Mouse (Mus musculus): Measurements from ENCODE around the gene Olfr1006. TPM values are rescaled to one million over a fixed set of nuclear protein-coding genes. Genes with fewer than 3 reads are reported as not detected.
"Not testable (repeated sequence)": the region's sequence is repeated elsewhere in the genome, so short reads cannot be mapped to it uniquely, and the experiment has no call there.

Olfr1006 gene
- polyA plus RNA-seq (2015; fragmentation: Nextera tagmentation; extraction: Ambion mirVana): not detected in 2 replicates

DNA sequence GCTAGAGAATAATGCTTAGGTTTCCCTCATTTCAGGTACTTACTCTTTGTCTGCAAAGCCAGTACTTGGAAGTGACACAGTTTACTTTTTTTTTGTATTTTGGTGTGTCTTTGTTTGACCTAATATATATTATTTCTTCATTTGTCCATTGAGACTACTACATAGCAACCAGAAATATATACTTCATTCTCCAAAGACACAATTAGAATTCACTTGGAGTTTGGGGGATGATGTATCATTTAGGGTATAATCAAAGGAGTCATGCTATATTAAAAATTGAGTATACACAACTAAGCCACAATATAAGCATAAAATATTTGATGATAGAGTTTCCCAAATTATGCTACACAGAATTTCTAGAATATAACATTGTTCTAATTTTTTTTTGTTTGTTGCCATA, at the start of gene Olfr1006:
Gene Olfr1006 (minus strand): TSS at position 101 of the 400 bp plus-strand sequence.
- no peak within 1 kb of the TSS for H3K4me3 ChIP-seq (replicated peaks)
- no peak for ATAC-seq (ENCODE audit: insufficient read depth)

DNA sequence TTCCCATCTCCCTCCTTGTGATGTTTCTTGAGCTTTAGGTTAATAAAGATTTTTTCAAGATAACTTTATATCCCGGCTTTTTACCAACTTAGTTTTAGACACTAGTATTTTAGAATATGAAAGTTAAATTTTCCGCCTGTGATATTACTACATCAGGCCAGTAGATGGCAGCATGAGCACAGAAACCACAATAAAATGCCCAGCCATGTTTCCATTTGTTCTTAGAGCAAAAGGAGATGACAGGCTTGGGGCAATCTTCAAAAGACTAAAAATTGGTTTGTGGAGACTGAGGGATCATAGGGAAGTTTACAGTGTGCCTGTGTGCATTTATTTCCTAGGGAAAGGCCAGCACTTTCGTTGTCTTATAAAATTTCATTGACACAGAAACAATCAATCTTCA, 47.2 kb upstream of the Olfr1006 start:
- no peak overlapping the region for H3K9ac ChIP-seq
- no peaks in the 10 kb centered on the region for H3K36me3 ChIP-seq (replicated peaks)
- H3K27ac ChIP-seq (replicated peaks): no peak overlapping the region
- ATAC-seq (ENCODE audit: insufficient read depth): no peak
- H3K27me3 ChIP-seq: no peaks in the 10 kb centered on the region
- H3K4me3 ChIP-seq (replicated peaks): no peak overlapping the region
- no peaks in the 10 kb centered on the region for H3K4me1 ChIP-seq (replicated peaks)
- no peaks in the 10 kb centered on the region for H3K9me3 ChIP-seq (replicated peaks)
- 12% methylated on average over 3 of the region's 3 CpGs for WGBS (ENCODE audit: insufficient replicate concordance)
- no peak overlapping the region for H3K4me2 ChIP-seq

More for the DNA sequence above, at the start of gene Olfr1006:
- Histone ChIP-seq H3K4me2 (no peak within 1 kb of the TSS), H3K27me3 (no peaks in the 10 kb centered on the region), H3K4me1 (replicated peaks) (no peaks in the 10 kb centered on the region), H3K9me3 (replicated peaks) (no peaks in the 10 kb centered on the region), H3K27ac (replicated peaks) (no peak within 1 kb of the TSS), H3K9ac (no peak within 1 kb of the TSS), H3K36me3 (replicated peaks) (no peaks in the 10 kb centered on the region)

DNA sequence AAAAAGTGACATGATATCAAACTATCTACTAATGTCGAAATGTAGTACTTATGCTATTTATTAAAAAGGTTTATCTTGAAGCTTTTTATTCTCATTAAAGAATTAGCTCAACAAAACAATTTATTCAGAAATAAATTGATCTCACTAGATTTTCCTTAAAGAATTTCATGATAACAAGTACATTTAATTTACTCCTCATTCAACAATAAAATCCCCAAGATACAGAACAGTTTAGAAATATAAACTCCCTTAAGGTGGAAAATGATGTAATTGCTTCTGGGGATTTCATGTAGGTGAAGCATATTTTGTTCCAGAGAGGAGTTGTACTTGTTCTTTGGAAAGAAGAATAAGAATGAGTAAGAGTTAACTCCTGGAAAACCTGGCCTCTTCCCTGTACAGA, 36.6 kb upstream of the Olfr1006 start, which contains the start of gene Olfr1009:
Gene Olfr1009 (plus strand): TSS at position 301 of the 400 bp plus-strand sequence.
- H3K4me3 ChIP-seq (replicated peaks): no peak within 1 kb of the TSS
- H3K4me1 ChIP-seq (replicated peaks): no peaks in the 10 kb centered on the region
- no peak within 1 kb of the TSS for H3K27ac ChIP-seq (replicated peaks)
- H3K36me3 ChIP-seq (replicated peaks): no peaks in the 10 kb centered on the region
- H3K27me3 ChIP-seq: no peaks in the 10 kb centered on the region
- H3K9me3 ChIP-seq (replicated peaks): no peaks in the 10 kb centered on the region
- no peak within 1 kb of the TSS for H3K4me2 ChIP-seq
- WGBS (ENCODE audit: insufficient replicate concordance): 58% methylated on average over 1 of the region's 1 CpGs
- ATAC-seq (ENCODE audit: insufficient read depth): no peak
- no peak within 1 kb of the TSS for H3K9ac ChIP-seq

DNA sequence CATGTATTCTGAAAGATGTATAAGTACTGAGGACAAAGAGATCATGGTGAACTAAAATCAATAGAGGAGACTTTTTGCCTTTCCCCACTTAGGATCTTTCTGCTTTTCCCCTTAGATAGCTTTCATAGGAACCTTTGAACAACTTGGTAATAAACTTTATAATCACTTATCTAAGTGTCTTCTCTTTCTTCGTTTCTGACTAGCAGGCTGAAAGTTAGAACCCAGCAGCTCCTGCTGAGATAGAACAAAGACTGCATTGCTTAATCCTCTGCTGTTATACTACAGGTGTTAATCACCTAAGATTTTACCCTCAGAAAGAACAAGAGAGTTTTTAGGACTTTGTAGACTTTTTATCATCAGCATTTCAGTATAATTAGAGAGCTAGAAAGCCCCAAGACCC, 32.6 kb upstream of the Olfr1006 start:
- ATAC-seq (ENCODE audit: insufficient read depth): no peak
- 11% methylated on average over 1 of the region's 1 CpGs for WGBS (ENCODE audit: insufficient replicate concordance)
- Histone ChIP-seq H3K36me3 (replicated peaks) (no peaks in the 10 kb centered on the region), H3K4me3 (replicated peaks) (no peak overlapping the region), H3K9ac (no peak overlapping the region), H3K4me2 (no peak overlapping the region), H3K27ac (replicated peaks) (no peak overlapping the region), H3K9me3 (replicated peaks) (no peaks in the 10 kb centered on the region), H3K27me3 (no peaks in the 10 kb centered on the region), H3K4me1 (replicated peaks) (no peaks in the 10 kb centered on the region)

DNA sequence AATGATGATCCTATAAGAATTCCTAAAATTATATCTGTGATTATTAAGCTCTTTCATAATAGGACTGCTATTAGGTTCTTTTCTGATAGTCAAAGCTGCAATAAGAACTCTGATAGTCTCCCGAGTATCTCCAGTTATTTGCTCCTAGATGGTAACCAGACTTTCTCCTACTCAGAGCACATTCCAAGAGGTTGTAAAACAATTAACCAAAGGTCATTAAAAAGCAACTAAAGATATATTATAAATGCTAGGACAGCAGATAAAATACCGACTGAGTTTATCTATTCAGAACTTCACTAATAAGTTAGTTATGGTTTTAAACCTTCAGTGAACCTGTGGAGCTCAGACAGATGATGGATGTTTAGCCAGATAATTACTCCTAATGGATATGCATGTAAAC, 32.1 kb upstream of the Olfr1006 start:
- H3K27me3 ChIP-seq; ATAC-seq (ENCODE audit: insufficient read depth); H3K4me1 ChIP-seq (replicated peaks); H3K36me3 ChIP-seq (replicated peaks); H3K9me3 ChIP-seq (replicated peaks); H3K27ac ChIP-seq (replicated peaks); H3K4me3 ChIP-seq (replicated peaks); H3K9ac ChIP-seq; H3K4me2 ChIP-seq: not testable (repeated sequence)
- WGBS (ENCODE audit: insufficient replicate concordance): 38% methylated on average over 2 of the region's 2 CpGs

DNA sequence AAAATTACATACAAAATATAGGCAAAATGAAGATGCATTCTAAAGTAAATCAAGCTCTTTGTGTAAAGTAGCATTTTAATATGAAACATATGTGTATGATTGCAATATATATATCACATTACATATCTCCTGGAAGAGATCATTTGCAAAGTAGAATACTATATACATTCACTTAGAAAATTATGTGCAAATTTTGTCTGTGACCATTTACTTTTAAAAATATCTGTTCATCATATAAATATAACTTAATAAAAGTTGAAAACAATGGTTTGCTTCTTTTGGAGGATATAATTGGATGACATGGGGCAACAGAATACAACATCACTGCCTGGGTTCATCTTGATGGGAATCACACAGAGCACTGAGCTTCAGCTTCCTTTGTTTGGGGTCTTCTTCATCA, 10.6 kb upstream of the Olfr1006 start, which contains the start of gene Olfr1008:
Gene Olfr1008 (plus strand): TSS at position 301 of the 400 bp plus-strand sequence.
- Histone ChIP-seq H3K27me3 (no peaks in the 10 kb centered on the region), H3K9me3 (replicated peaks) (no peaks in the 10 kb centered on the region), H3K27ac (replicated peaks) (no peak within 1 kb of the TSS), H3K36me3 (replicated peaks) (no peaks in the 10 kb centered on the region), H3K4me3 (replicated peaks) (no peak within 1 kb of the TSS), H3K4me2 (no peak within 1 kb of the TSS), H3K4me1 (replicated peaks) (no peaks in the 10 kb centered on the region), H3K9ac (no peak within 1 kb of the TSS)
- ATAC-seq (ENCODE audit: insufficient read depth): no peak

DNA sequence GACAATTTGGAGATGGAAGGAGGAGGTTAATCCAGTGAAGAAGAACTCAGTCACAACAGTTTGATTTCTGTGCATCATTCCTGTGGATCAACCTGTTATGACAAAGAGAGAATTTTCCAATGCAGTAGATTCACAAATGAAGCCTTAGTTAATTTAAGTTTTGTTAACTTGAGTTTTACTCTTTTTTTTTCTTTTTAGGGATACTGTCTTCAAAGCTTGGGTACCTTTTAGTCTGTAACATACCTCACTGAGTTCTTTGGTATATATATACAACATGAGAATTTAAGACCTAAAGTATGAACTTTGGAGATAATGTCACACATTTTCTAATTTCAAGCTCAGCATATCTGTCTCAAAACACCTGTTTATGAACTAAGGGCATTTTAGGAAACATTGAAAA, 14.2 kb downstream of the Olfr1006 start, which contains the start of gene Olfr154:
Gene Olfr154 (minus strand): TSS at position 101 of the 400 bp plus-strand sequence.
- not testable (repeated sequence) for H3K27me3 ChIP-seq; H3K4me3 ChIP-seq (replicated peaks); H3K4me1 ChIP-seq (replicated peaks); H3K4me2 ChIP-seq; H3K27ac ChIP-seq (replicated peaks); H3K36me3 ChIP-seq (replicated peaks); H3K9ac ChIP-seq; H3K9me3 ChIP-seq (replicated peaks); ATAC-seq (ENCODE audit: insufficient read depth)

DNA sequence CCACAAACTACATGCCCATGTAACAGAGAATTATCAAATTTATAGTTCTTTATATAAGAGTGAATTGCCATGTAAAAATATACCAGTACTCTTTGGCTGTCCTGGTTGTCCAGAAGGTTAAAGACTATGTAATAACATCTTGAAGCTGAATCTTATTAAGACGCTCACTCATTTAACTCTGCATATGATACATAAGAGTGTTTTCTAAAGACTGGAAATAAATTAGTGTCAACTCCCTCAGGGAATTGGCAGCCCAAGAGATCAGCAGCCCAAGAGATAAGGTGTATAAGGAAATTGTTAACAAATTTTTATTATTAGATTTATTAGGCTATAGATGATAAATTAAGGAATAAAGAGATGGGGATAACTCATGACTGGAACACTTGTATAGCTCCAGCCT, 28.0 kb downstream of the Olfr1006 start, which contains the start of gene Olfr1002:
Gene Olfr1002 (minus strand): TSS at position 101 of the 400 bp plus-strand sequence.
- H3K4me2 ChIP-seq: no peak within 1 kb of the TSS
- no peaks in the 10 kb centered on the region for H3K4me1 ChIP-seq (replicated peaks)
- no peak within 1 kb of the TSS for H3K4me3 ChIP-seq (replicated peaks)
- WGBS (ENCODE audit: insufficient replicate concordance): 70% methylated on average over 1 of the region's 1 CpGs
- no peaks in the 10 kb centered on the region for H3K27me3 ChIP-seq
- no peaks in the 10 kb centered on the region for H3K9me3 ChIP-seq (replicated peaks)
- H3K9ac ChIP-seq: no peak within 1 kb of the TSS
- ATAC-seq (ENCODE audit: insufficient read depth): no peak
- no peaks in the 10 kb centered on the region for H3K36me3 ChIP-seq (replicated peaks)
- no peak within 1 kb of the TSS for H3K27ac ChIP-seq (replicated peaks)

Other genes starting within 250 kb of the Olfr1006 start
- gene Olfr994, start 242.3 kb downstream of the Olfr1006 start, polyA plus RNA-seq (2015; fragmentation: Nextera tagmentation; extraction: Ambion mirVana): not detected in 2 replicates
- gene Olfr995, start 235.1 kb downstream of the Olfr1006 start, polyA plus RNA-seq (2015; fragmentation: Nextera tagmentation; extraction: Ambion mirVana): not detected in 2 replicates
- not detected in 2 replicates for gene 4833423E24Rik, start 159.7 kb downstream of the Olfr1006 start, polyA plus RNA-seq (2015; fragmentation: Nextera tagmentation; extraction: Ambion mirVana)
- not detected in 2 replicates for gene Olfr996, start 99.6 kb downstream of the Olfr1006 start, polyA plus RNA-seq (2015; fragmentation: Nextera tagmentation; extraction: Ambion mirVana)
- gene Olfr998, start 89.8 kb downstream of the Olfr1006 start, polyA plus RNA-seq (2015; fragmentation: Nextera tagmentation; extraction: Ambion mirVana): not detected in 2 replicates
- gene Olfr1000, start 66.9 kb downstream of the Olfr1006 start, polyA plus RNA-seq (2015; fragmentation: Nextera tagmentation; extraction: Ambion mirVana): not detected in 2 replicates
- not detected in 2 replicates for gene Olfr1002, start 28.1 kb downstream of the Olfr1006 start, polyA plus RNA-seq (2015; fragmentation: Nextera tagmentation; extraction: Ambion mirVana)
- not detected in 2 replicates for gene Olfr154, start 14.3 kb downstream of the Olfr1006 start, polyA plus RNA-seq (2015; fragmentation: Nextera tagmentation; extraction: Ambion mirVana)
- gene Olfr1008, start 10.7 kb upstream of the Olfr1006 start, polyA plus RNA-seq (2015; fragmentation: Nextera tagmentation; extraction: Ambion mirVana): not detected in 2 replicates
- not detected in 2 replicates for gene Olfr1009, start 36.7 kb upstream of the Olfr1006 start, polyA plus RNA-seq (2015; fragmentation: Nextera tagmentation; extraction: Ambion mirVana)
- not detected in 2 replicates for gene Olfr1012, start 84.0 kb upstream of the Olfr1006 start, polyA plus RNA-seq (2015; fragmentation: Nextera tagmentation; extraction: Ambion mirVana)
- not detected in 2 replicates for gene Olfr1013, start 88.3 kb upstream of the Olfr1006 start, polyA plus RNA-seq (2015; fragmentation: Nextera tagmentation; extraction: Ambion mirVana)
- not detected in 2 replicates for gene Olfr1014, start 93.9 kb upstream of the Olfr1006 start, polyA plus RNA-seq (2015; fragmentation: Nextera tagmentation; extraction: Ambion mirVana)
- not detected in 2 replicates for gene Olfr1015, start 103.2 kb upstream of the Olfr1006 start, polyA plus RNA-seq (2015; fragmentation: Nextera tagmentation; extraction: Ambion mirVana)
- not detected in 2 replicates for gene Olfr1016, start 123.8 kb upstream of the Olfr1006 start, polyA plus RNA-seq (2015; fragmentation: Nextera tagmentation; extraction: Ambion mirVana)
- not detected in 2 replicates for gene Olfr1018, start 139.7 kb upstream of the Olfr1006 start, polyA plus RNA-seq (2015; fragmentation: Nextera tagmentation; extraction: Ambion mirVana)
- not detected in 2 replicates for gene Olfr1019, start 166.7 kb upstream of the Olfr1006 start, polyA plus RNA-seq (2015; fragmentation: Nextera tagmentation; extraction: Ambion mirVana)
- gene Olfr1020, start 168.3 kb upstream of the Olfr1006 start, polyA plus RNA-seq (2015; fragmentation: Nextera tagmentation; extraction: Ambion mirVana): not detected in 2 replicates
- gene Olfr1022, start 189.8 kb upstream of the Olfr1006 start, polyA plus RNA-seq (2015; fragmentation: Nextera tagmentation; extraction: Ambion mirVana): not detected in 2 replicates
- gene Olfr1023, start 206.9 kb upstream of the Olfr1006 start, polyA plus RNA-seq (2015; fragmentation: Nextera tagmentation; extraction: Ambion mirVana): not detected in 2 replicates
- gene Olfr1024, start 226.3 kb upstream of the Olfr1006 start, polyA plus RNA-seq (2015; fragmentation: Nextera tagmentation; extraction: Ambion mirVana): not detected in 2 replicates
- not detected in 2 replicates for gene Olfr1025-ps1, start 236.4 kb upstream of the Olfr1006 start, polyA plus RNA-seq (2015; fragmentation: Nextera tagmentation; extraction: Ambion mirVana)
- gene Olfr1026, start 242.8 kb upstream of the Olfr1006 start, polyA plus RNA-seq (2015; fragmentation: Nextera tagmentation; extraction: Ambion mirVana): not detected in 2 replicates

All from liver, embryonic 15.5 days (tissue).